Mouse (Mus musculus): ENCODE data around the gene Afg1l.

Gene Afg1l

DNA sequence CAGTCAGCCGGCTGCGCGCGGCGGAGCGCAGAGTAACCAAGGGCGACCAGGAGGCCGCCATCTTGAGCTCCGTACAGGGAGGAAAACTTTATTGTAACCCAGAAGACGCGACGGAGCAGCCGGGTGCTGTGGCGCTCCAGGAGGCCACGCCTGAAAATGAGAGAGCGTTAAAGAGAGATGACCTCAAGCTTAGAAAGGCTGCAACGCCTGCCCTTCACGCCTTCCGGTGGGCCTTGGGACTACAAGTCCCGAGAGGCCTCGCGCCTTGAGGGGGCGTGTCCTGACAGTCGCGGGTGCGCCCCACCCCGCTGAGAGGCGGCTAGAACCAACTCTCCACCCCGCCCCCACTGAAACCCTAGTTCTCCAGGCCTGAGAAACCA, at the start of gene Afg1l:
TSS of gene Afg1l (minus strand) at position 225 of the 380 bp plus-strand sequence.
- peak; percentile 97 for DNase-seq

DNA sequence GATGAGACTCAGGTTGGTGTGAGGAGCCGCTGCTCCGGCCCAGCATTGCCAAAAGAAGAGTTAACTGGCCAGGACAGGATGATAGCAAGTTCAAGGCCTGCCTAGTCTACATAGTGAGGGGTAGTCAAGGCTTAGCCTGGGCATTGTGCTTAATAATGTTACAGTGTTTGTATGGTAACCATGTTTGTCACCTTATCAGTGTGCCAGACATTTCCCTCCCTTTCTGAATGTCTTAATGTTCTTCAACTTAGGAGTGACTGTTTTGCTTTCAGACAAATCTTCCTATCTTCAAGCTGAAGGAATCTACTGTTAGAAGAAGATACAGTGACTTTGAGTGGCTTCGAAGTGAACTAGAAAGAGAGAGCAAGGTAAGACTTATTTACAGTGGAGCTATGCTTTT, 47.3 kb upstream of the Afg1l start:
- no peak for DNase-seq

DNA sequence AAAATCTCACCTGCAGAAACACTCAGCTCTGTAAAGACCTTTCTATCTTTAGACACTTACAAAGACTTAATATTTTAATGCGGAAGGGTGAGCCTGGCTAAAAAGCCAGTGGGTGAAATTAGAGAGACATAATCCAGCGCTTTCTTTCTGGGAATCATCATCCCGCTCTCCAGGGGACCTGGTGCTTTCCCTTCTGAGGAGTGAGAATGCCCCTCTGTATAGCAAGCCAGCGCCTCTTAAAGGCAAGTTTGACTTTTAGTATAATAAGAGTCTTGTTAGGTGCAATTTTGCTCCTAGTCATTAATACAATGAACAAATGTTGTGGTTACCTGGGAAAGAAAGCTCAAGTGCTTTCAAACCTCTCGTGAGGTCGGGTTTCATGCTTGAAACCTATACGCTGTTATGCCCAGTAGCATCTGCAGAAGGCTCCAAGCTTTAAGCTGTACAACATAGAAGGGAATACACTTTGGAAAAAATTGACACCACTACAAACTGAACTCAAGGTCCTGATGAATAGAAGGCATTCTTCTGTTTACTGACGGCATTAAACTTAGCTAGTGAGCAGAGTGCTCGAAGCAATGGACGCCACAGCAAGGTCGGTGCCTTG, 45.3 kb upstream of the Afg1l start:
- no peak for DNase-seq

DNA sequence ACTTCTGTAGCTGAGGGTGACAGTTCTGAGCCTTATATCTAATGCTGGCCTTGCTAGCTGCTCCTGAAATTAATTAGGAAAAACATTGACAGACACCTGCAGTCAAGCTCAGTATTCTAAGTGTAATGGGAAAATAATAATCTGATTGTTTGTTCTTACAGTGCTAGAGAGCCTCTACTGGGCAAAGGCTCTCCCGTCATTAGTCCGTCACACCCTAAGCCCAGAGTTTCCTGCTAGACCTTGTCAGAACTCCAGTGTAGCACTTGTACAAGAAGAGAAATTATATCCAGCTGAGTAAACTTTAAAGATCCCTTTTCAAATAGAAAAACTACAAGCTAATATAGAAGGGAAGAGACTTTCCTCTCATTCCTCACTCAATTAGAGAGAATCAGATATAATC, 44.5 kb upstream of the Afg1l start:
- no peak for DNase-seq

DNA sequence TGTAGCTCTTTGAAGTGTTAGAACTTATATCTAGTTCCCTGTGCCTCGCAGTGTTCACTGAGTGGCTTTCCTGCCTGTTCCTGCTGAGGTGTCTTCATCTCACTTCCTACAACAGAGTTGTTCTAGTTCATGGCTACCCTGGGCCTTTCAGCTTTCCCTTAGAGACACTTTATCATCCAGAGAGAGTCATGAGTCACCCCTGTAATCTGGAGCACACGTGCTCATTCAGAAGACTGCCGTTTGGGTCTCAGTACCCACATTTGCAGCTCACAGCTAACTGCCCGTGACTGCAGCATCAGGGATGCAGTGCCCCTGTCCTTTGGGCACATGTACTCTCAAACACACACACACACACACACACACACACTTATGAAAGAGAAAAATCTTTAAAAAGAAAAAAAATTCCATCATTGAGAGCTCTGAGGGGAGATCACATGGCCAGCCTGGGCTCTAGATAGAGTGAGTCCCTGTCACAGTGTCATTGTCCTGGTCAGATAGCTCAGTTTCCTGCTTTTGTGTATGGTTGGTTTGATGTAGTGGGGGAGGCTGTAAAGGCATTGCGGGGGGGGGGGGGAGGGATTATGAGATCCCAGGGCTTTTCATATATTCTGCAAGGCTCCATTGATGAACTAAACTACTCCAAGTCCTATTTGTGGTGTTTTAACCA, 43.1 kb upstream of the Afg1l start:
- DNase-seq, result no peak

DNA sequence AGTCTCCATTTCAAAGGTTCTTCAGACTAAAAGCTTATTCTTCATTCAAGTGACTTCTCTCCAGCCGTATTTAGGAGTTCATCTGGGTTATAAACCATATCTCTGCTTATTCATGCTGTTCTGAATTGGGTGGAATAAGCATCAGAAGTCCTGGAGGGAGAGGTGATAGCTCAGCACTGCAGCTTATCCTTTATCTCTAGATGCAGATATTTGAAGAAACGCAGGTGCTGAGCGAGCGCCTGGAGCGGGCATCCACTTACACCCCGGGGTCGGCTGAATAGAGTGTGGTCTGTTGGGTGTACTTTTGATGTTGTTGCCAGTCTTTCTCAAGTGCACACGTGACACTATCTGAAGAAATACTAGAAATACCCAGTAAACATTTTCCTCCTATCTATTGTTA, 40.0 kb upstream of the Afg1l start:
- peak; percentile 55 for DNase-seq

DNA sequence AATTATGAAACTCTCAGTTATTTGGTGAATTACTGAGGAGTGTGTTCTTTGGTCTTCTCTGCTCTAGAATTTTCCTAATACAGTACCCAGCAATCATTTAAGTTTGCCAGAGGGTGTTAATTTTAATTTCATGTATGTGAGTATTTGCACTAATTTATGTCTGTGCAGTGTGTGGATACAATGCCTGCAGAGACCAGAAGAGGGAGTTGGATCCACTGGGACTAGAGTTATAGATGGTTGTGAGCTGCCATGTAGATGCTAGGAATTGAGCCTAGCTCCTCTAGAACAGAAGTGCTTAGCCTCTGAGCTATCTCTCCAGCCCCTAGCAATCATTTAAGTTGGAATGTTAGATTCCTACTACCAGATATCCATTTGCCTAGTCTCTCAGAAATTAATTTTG, 35.8 kb upstream of the Afg1l start:
- no peak for DNase-seq

DNA sequence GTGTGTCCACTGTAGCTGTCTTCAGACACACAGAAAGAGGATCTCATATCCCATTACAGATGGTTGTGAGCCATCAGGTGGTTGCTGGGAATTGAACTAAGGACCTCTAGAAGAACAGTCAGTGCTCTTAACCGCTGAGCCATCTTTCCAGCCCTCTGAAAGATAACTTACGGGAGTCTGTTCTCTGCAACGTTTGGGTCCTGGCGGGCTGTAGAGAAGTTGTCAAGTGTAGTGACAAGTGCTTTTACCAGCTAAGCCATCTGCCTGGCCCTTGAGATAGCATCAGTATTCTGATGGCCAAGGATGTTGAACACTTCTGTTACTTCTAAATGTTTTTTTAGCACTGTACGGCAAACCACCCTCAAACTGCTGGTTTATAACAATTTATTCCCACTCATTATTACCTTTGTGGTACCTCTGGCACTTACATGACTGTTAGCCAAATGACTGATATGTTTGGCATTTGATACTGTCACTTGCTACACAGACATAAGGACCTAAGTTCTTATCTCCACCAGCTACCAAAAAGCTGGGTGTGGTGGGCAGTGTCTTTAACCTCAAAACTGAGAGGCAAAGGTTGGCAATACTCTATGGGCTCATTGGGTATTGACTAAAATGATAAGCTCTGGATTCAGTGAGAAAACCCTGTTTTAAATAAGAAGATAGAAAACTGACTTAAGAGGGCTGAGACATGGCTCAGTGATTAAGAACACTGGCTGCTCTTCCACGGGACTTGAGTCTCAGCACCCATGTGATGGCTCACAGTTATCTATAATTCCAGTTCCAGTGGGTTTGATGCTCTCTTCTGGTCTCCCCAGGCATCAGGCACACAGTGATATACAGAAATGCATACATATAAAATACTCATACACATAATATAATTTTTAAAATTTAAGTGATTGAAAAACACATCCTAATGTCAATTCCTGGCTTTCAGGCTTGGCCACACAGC, 33.1 kb upstream of the Afg1l start:
- no peak for DNase-seq

DNA sequence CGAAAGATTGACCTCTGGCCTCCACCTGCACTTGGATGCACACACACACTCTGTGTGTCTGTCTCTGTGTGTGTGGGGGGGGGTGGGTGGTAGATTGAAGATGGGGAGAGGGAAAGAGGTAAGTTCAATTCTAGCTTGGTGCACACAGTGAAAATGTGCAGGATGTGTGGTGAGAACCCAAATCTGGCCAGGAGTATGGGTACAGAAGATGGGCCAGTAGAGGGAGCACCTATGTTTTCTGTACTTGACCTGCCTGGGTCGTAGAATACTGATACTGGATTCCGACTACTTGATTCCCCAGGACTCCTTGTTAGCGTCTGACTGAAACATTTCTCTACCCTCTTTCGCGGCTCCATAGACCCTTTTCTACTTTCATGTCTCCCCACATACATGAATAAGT, 31.8 kb upstream of the Afg1l start:
- DNase-seq, result peak; percentile 17

DNA sequence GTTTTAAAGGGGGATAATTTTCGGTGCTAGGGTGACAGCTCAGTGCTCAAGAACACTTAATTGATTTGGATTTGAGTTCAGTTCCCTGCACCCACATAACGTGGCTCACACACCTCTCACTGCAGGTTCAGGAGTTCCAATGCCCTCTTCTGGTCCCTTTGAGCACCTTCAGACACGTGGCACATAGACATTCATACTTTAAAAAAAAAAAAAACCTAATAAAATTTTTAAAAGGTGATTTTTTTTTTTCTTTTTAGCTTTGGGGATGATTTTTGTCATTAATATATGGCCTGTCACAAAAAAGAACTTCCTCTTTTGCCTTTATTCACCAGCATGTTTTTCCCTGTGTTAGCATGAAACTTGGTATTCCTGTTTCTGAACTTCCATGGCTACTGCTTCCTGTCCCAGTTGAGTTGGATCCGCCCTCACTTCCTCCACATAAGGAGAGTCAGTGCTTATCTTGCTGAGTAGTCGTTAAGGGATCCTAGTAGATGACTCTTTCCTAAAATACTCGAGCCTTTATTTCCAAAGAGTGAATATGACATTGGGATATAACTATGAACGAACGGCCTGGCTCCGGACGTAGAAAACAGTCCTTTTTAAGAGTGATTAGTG, 25.8 kb upstream of the Afg1l start:
- DNase-seq, result no peak

DNA sequence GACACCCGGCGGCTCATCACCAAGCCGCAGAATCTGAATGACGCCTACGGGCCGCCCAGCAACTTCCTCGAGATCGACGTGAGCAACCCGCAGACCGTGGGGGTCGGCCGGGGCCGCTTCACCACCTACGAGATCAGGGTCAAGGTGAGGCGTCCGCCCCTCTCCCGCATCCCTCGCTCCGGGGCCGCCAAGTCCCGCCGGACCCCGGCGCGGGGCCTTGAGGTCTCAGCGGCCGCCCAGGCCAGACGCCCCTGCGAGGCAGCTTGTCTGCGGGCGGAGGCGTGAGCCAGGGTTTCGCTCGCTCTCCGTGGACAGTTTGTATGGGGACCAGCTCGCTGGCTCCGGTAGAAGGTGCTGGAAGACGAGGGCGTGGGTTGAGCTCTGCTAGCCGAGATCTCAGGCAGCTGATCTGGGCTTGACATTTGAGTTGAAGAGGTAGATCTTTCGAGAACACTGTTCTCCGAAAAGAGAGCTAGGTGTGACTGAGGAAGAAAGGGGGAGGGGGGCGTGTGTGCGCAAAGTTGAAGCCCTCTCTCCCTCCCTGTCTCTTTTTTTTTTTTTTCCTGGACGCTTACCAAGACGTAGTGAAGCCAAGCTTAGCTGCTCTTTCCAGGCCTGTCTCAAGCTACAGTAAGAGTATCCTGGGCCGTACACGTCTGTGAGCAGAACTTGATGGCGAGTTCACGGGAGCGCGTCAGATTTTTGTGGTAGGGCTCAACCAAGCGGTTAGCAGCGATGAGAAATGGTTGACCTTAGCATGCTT, 24.2 kb upstream of the Afg1l start:
- no peak for DNase-seq

DNA sequence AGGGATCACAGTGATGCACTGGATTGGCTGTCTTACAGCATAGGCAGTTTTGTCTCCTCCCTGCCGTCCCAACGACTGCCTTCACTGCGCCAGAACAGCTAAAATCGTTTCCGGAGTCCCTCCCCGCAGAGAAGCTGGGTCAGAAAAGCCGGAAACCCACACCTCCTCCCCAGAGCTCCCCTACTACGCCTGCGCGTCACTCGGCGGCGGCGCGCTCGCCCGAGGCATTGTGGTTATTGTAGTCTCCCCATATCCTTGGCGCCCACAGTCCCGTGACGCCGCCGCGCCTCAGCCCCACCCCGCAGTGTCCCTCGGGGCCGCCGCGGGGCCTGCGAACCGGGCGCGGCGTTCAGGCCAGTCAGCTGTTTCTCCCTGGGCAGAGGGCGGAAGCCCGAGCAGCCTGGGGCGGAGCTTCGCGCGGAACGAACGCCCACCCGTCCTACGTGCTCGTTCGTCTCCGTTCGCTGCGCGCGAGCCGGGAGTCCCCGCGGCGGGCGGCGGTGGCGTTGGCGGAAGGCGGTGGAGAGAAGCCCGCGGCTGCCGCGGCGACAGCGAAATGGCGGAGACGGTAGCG, 23.5 kb upstream of the Afg1l start, which contains the start of gene Snx3:
TSS of gene Snx3 (plus strand) at position 256 of the 574 bp plus-strand sequence.
- DNase-seq, result peak; percentile 94

DNA sequence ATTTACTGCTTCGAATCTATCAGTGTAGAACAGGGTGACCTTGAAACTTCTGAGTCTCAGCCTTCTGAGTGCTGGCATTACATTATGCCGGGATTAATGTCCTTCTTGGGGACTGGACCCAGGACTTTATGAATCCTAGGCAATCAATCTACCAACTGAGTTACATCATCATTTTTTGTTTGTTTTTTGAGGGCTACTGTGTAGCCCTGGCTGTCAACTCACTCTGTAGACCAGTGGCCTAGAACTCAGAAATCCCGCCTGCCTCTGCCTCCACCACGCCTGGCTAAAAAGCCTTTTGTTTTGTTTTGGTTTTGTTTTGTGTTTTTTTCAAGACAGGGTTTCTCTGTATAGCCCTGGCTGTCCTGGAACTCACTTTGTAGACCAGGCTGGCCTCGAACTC, 22.8 kb upstream of the Afg1l start:
- no peak for DNase-seq

DNA sequence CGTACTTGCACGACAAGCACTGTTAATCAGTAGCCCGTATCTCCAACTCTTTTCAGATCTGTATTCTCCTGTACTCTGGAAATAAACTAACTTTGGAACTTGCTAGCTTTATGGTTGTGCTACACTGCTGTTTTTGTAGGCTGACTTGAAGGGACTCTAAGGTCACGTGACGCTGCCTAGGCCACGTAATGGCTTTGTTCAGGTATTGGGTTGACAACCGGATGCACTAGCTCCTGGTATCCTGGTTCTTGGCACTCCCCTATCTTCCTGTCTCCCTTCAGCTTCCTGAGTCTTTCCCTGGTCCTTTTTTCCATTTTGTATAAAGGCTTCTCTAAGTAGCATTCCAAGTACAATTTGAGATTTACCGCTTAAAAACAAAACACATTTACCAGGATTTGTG, 22.2 kb upstream of the Afg1l start:
- DNase-seq, result no peak

DNA sequence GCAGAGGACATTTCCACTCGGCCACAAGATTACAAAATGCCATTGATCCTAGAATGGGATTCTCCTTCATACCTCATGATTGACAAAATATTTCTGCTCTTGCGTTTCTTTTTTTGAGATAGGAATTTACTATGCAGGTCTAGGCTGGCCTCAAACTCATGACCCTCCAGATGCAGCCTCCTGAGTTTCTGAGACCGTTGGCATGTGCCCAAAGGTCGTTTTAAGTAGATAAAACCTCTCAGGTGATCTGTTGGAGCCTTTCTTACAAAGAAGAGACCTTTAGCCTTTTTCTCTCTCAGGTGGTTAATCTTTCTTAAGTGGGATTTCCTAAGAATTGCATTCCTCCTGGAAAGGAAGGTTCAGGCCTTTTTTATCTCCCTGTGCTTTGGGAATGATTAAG, 14.6 kb upstream of the Afg1l start:
- DNase-seq, result no peak

DNA sequence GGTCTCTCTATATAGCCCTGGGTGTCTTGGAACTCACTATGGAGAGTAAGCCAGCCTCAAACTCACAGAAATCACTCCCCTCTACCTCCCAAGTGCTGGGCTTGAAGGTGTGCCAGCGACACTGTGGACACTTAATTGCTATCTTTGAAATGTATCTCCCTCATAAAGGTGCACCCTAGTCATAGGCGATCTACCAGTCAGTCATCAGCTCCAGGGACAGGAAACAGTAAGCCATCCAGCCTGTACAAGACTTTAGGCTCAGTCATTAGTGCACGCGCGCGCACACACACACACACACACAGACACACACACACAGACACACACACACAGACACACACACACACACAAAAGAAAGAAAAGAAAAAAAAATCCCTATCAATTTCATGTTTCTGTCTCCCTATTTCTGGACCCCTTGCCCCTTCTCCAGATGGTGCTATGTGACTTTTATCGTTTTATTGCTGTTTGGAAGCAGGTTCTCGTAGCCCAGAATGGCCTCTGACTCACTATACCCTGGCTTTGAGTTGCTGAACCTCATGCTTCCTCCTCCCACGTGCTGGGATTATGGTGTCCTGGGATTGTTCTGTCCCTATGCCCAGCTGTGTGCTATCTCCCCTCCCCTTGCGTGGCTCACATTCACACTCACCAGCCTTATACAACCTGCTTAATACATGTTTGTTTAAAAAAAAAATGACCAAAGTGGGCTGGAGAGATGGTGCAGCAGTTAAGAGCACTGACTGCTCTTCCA, 13.8 kb upstream of the Afg1l start:
- no peak for DNase-seq

DNA sequence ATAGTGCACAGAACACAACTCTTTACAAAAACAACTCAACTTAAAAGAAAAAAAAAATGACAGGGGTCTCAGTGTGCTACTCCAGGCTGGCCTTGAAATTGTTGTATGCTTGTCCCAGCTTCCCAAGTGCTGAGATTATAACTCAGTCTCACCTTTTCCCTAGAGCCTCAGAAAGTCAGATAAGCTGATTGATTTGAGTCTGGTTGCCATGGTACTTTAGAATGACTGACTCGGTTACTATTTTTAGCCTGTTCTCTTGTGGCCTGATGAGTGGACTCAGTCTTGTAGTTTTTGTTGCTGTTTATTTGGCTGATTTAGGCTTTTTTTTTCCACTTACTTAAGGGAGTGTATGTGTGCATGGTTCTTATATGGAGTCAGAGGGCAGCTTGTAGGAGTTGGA, 12.8 kb upstream of the Afg1l start:
- no peak for DNase-seq

DNA sequence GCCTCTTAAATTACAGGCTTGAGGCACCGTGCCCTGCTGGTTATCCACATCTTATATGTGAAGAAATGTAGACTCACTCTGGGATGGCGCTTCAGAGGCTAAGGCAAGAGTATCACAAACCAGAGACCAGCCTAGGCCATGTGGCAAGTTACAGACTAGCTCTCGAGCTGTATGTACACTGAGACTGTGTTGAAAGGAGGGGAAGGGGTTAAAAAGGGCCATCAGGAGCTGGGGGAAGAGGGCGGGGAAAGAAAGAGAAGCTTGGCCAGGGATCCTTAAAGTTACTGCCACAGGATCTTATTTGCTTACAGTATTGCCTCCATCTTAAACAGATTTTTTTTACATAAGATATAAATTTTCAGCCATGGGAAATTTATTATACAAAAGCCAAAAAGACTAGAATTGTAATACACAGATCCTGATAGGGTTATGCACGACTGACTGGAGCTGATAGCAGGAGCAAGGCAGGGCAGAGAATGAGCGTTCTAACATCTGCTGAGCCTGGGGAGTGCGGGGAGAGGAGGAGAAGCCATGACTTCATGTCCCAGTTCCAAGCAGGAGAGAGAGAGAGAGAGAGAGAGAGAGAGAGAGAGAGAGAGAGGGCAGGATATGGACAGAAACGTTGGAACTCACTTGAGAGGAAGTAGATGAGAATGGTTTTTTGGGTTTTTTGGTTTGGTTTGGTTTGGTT, 10.4 kb upstream of the Afg1l start:
- no peak for DNase-seq

DNA sequence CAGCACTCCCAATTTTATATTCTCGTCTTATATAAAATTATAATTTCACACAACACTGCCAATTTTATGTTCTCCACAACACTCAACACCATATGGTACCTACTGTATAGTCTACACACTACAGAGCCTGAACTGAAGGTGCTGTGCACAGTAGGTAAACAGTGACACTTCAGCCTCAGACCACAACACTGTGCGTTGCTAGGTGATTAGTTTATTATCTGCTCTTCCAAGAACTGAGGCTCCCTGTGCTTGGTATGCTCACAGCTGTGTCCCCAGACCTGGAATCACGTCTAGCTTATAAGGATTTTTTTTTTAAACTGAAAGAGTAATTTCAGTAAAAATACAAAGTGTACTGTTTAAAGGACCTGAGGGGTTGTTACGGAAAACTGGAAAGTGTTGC, 2.4 kb upstream of the Afg1l start:
- DNase-seq, result no peak

DNA sequence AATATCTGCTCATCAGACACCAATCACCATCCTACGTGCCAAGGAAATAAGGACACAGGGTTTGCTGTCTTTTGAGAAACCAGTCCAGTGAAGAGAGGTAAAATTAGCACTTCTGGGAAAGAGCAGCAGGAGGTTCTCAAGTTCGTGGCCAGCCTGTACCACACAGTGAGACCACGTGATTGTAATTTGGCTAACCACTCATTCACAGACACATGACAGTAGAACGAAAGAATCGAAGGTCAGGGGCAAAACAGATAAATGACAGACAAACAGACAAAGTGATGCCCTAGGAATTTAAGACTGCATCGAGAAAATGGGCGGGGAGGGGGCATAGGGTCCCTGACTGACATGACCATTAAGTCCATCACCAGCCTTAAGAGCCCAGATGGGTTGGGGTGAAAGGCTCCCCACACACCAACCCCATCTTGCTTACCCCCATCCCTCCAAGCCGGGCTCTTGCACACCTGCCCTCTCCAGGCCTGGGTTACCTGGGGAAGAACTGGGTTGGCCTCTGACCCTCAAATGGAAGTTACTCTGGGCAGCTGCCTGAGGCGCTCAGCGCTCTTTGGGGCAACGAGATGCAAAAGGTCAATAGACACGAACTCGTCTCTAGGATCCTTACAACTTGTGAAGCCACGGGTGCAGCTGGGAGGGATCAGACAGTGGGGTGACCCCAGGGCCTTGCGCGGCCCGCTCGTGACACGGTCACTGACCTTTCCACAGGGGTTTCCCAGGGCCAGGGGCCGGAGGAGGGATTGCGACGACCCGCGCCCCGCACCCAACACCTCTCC, 620 bp downstream of the Afg1l start:
- DNase-seq, result no peak
